Mouse (Mus musculus) adrenal gland, adult (tissue): ENCODE data around the gene Olfr996.
"Not testable (repeated sequence)": the region's sequence is repeated elsewhere in the genome, so short reads cannot be mapped to it uniquely, and the experiment has no call there.

Experiments
- DNase-seq, 2 experiments: peaks; one replicate each; pipeline ENCODE4 v3.0.0; 2022 to 2023; ENCODE audit warnings: low spot score in 1 of 2; ENCODE audit not compliant: inconsistent age in 2 of 2

Olfr996 gene

DNA sequence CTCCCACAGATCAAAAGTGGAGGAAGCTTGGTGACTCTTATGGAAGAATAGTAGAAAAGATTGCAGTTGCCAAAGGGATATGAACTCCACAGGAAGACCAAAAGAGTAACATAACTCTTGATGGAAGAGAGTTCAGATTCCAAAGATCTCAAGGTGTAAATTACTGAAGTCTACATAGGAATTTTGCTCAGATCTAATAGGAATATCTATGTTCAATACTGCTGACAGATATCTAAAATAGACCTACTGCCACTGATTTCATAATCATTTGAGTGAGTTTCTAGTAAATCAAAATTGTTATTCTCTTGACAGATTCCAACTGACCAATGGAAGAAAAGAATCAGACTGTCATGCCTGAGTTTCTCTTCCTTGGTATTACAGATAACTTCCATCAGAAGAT, at the start of gene Olfr996:
Gene Olfr996 (plus strand): TSS at position 301 of the 400 bp plus-strand sequence.
- no peak for DNase-seq

DNA sequence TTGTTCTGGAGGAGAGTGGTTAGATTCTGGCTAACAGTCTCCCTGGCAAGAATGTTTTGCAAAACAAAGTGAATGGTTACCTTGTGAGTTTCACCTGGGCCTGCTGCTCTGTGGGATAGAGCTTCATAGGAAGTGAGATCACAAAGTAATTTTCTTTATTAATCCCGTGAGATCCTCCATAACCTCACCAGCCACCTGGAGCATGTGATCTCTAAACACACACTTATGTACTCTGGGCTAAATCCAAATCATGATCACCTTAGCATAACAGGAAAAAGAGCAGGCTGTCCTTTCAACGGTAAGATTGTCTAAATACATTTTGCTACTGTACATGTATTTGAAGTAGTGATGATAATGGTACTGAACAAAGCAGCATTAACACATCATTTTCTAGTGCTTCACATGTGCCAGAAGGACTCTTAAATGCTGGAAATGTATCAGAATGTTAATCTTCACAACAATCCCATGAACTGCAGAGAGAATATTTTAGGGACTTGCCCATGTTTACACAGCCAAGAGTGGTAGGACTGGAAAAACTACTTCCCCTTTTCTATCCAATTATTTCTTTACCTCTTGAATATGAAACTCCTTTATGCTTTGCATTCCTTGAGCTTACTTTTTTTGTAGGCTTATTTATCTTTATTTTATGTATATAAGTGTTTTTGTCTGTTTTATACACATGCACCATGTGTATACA, 46.8 kb upstream of the Olfr996 start:
- DNase-seq = no peak

DNA sequence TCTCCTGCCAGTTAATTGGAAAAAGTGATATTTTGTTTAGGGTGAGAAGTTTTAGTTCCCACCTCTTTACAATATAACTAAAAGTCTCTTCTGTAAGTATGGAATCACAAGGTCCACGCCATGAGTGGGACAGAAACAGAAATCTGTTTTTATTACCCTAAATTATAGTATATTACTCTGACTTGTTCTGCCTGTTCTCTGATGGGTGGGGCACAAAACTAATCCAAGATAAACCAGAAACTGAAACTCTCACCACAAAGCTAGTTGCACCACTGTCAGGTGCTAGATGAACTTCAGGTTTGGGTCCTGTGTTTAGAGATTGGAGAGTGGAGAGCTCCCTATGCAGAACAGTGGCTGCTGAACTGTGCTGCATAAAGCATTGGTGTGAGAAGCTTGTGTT, 45.1 kb upstream of the Olfr996 start:
- no peak for DNase-seq

DNA sequence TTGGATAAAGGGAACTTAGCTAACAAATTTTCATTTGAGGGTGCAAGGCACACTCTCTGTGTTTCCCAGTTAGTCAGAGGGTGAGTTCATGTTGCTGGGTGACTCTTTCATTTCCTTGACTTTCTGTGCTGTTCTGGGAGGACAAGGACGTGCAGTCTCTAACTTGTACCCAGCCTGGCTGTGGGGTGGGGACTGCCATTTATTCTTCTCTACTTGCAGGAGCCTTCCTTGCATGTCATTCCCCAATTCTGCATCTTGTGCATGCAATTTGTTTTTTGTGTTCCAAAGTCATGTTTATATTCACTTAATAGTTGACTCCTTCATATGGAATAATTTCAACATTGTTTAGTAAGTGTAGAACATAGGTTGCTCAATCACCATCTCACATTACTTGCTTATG, 24.2 kb upstream of the Olfr996 start:
- DNase-seq = peak; percentile 34 to 83

DNA sequence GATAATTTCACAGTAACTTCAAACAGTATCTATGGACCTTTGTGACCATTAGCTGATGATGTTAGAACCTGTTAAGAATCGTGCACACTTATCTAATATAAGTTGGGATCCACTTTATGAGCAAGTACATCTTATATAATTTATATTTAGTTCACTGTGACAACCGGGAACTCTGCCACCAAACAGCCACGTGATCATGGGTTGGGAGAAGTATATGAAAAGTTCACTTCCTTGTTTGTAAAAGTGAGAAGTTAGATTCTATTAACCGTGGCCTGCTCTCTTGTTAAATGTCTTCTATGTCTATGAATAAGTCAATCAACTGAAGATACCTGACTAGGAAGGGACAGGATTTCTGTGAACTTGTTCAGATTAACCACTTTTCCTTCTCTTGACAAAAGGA, 18.8 kb upstream of the Olfr996 start:
- DNase-seq = peak in 1 of 2 experiments; percentile 76

DNA sequence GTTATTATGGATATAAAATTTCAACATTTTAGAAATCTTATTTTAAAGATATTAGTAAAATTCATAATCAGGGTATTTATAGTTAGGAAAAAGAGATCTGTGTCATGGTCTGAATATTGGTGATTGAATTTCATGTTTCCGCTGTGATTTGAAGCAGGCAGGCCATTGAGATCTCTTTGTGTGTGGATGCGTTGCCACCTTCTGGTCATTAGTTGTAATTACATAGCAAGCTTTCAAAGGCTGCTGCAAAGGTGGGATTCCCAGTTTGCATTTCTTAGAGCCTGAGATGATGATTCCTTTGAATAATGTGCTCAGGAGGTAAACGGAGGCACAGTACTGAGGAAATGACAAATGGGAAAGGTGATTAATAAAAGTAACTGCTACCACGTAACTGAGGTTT, 17.8 kb upstream of the Olfr996 start:
- DNase-seq = peak; percentile 49 to 84

DNA sequence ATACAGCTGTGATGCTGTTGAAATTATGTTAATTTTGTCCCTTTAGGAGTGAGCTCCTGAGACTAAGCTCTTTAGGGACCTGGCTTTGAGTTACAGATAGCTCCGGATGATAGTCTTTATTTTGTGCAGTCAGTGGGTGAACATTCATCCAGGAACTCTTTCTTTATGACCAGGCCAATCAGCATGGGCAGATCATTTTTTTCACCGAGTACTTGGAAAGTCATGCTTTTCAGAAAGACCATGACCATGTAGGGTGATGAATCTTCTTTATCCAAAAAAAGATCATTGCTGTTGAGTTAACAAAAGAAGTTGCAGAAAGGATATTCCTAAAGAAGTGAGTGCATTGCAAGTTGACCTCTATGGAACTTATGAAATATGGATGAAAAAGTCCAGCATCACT, 9.6 kb downstream of the Olfr996 start, which contains the start of gene Olfr998:
Gene Olfr998 (plus strand): TSS at position 301 of the 400 bp plus-strand sequence.
- DNase-seq = not testable (repeated sequence)

DNA sequence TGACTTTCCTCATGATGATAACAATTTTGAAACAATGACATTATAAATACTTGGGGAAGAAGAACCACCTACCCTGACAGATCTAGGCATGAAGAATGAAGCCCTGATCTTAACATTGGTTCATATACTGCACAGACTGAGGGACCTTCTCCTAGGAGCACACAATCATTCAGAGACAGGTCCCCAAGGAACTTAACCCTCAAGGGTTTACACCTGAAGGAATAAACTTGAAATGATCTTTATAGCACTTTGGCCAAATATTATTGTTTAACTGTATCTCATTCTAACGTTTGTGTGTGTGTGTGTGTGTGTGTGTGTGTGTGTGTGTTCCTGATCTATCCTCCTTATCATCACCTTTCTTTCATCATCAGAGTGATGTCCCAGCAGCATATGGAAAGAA, 32.8 kb downstream of the Olfr996 start, which contains the start of gene Olfr1000:
Gene Olfr1000 (minus strand): TSS at position 101 of the 400 bp plus-strand sequence.
- no peak for DNase-seq
